Mouse (Mus musculus) neural tube, embryonic 14.5 days (tissue): ENCODE results near the gene Mef2a. TPM values are rescaled to one million over a fixed set of nuclear protein-coding genes. Genes with fewer than 3 reads are reported as not detected.
A peak's percentile ranks its signal among the peaks of the same experiment; 100 is the strongest.
"Not testable (repeated sequence)": the region's sequence is repeated elsewhere in the genome, so short reads cannot be mapped to it uniquely, and the experiment has no call there.

Experiments
- ATAC-seq: fragments of 200-750 bp; cut with Nextera tagmentation; 2 replicates; pipeline ENCODE4 v1.8.0; 2017; ENCODE audit warnings: low read depth, mild to moderate bottlenecking, moderate TSS enrichment, moderate library complexity
- H3K27ac ChIP-seq: fragments of 300-500 bp; sonication (generic); 2 replicates; pipeline ENCODE4 v1.5.1; 2014; ENCODE audit warnings: low read depth, mild to moderate bottlenecking, control low read depth, low read length, moderate library complexity, mixed read lengths
- H3K27me3 ChIP-seq: fragments of 300-500 bp; sonication (generic); 2 replicates; pipeline ENCODE4 v1.6.1; 2014; ENCODE audit warnings: low read length; ENCODE audit not compliant: control insufficient read depth, insufficient read depth
- H3K36me3 ChIP-seq: fragments of 300-500 bp; sonication (generic); 2 replicates; pipeline ENCODE4 v1.6.1; 2014; ENCODE audit warnings: low read length, mixed read lengths; ENCODE audit not compliant: control insufficient read depth, insufficient read depth
- H3K4me1 ChIP-seq: fragments of 300-500 bp; sonication (generic); 2 replicates; pipeline ENCODE4 v1.6.1; 2014; ENCODE audit warnings: low read length; ENCODE audit not compliant: control insufficient read depth, insufficient read depth
- H3K4me2 ChIP-seq: fragments of 300-500 bp; sonication (generic); 2 replicates; pipeline ENCODE4 v1.6.1; 2014; ENCODE audit warnings: mild to moderate bottlenecking, low read depth, low read length, control low read depth
- H3K4me3 ChIP-seq: fragments of 300-500 bp; sonication (generic); 2 replicates; pipeline ENCODE4 v1.5.1; 2014; ENCODE audit warnings: low read depth, low read length, control low read depth, mixed read lengths
- H3K9ac ChIP-seq: fragments of 300-500 bp; sonication (generic); replicated peaks from 2 replicates; pipeline ENCODE4 v1.6.1; 2014; ENCODE audit warnings: low read depth, mild to moderate bottlenecking, control low read depth, low read length, mixed read lengths
- H3K9me3 ChIP-seq: fragments of 300-500 bp; sonication (generic); 2 replicates; pipeline ENCODE4 v1.6.1; 2016; ENCODE audit warnings: low read length; ENCODE audit not compliant: control insufficient read depth
- WGBS: fragments of 180-500 bp; shearing (Covaris S2); extraction: QIAGEN DNeasy Blood & Tissue Kit; methylation state at CpG from one replicate; pipeline ENCODE4 v1.1.7; 2014; 5-methylcytosine and 5-hydroxymethylcytosine counted together
- polyA plus RNA-seq: library from polyadenylated mRNA; unstranded; fragments of >200 nt; fragmentation: Nextera tagmentation; extraction: Ambion mirVana; gene quantifications from 2 replicates; pipeline ENCODE4 v1.2.1, GENCODE M21; 2014

Gene Mef2a
- polyA plus RNA-seq, 1 experiment from 2014 or later: 45.1 TPM

DNA sequence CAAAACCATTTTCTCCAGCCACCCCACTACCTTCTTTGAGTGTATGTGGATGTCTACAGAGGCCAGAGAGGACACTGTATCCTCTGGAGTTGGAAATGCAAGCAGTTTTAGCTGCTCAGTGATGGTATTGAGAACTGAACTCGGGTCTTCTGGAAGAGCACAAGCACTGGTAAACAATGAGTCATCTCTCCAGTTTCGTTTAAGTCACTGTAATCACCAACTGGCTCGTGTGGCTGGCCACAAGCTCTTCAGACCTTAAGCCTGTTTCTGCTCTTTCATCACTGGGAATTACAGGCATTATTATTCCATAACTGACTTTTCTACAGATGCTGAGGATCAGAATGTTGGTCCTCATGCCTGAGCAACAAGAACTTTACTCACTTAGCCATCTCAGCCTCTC is 67.7 kb downstream of the Mef2a start:
- Histone ChIP-seq H3K27ac (no peak overlapping the region), H3K27me3 (no peaks in the 10 kb centered on the region), H3K36me3 (no peaks in the 10 kb centered on the region), H3K4me2 (no peak overlapping the region), H3K4me1 (no peaks in the 10 kb centered on the region), H3K4me3 (no peak overlapping the region), H3K9ac (no peak overlapping the region), H3K9me3 (no peaks in the 10 kb centered on the region)
- 96% methylated on average over 3 of the region's 3 CpGs for WGBS
- no peak for ATAC-seq

DNA sequence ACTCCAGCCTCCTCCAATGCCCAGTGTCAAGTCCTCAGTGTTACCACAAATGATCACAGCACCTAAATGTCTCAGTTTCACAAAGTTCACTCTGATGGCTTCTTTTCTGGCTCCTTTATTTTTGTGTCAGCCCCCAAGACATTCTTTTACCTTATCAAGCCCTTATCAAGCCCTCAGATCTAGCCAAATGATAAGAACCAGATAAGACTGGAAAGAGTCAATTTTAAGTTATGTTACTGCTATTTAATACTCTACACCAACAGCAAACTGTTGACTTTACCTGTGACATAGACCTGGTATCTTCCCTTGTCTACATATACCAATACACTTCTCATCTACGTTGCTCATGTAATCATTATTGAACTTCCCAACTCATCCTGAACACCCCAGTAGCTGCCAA is 76.2 kb downstream of the Mef2a start:
- no peak overlapping the region for H3K9ac ChIP-seq
- H3K4me1 ChIP-seq: no peaks in the 10 kb centered on the region
- WGBS: 91% methylated on average over 1 of the region's 1 CpGs
- no peak overlapping the region for H3K27ac ChIP-seq
- ATAC-seq: no peak
- H3K27me3 ChIP-seq: no peaks in the 10 kb centered on the region
- no peaks in the 10 kb centered on the region for H3K9me3 ChIP-seq
- H3K36me3 ChIP-seq: no peaks in the 10 kb centered on the region
- no peak overlapping the region for H3K4me2 ChIP-seq
- no peak overlapping the region for H3K4me3 ChIP-seq

DNA sequence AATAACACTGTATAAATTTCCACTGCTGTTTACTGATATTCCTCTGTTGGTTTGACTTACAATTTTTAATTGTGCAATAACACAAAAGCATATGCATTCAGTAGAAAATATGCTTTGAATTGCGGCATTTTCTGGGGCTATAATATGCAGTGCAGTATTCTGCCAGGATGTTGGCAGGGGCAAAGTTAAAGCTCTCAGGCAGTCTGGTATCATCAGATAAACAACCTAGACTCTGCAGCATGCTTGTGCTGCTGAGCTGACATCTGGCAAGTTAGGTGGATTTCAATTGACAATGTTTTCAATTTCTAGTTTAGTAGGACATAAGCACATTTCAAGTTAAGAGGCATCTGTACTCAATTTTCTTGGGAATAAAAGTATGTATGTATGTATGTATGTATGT is 81.3 kb downstream of the Mef2a start:
- H3K9ac ChIP-seq: no peak overlapping the region
- H3K4me2 ChIP-seq: no peak overlapping the region
- no peak for ATAC-seq
- no peaks in the 10 kb centered on the region for H3K36me3 ChIP-seq
- WGBS: 85% methylated on average over 1 of the region's 1 CpGs
- no peak overlapping the region for H3K4me3 ChIP-seq
- no peaks in the 10 kb centered on the region for H3K27me3 ChIP-seq
- H3K9me3 ChIP-seq: no peaks in the 10 kb centered on the region
- H3K27ac ChIP-seq: no peak overlapping the region
- H3K4me1 ChIP-seq: no peaks in the 10 kb centered on the region

DNA sequence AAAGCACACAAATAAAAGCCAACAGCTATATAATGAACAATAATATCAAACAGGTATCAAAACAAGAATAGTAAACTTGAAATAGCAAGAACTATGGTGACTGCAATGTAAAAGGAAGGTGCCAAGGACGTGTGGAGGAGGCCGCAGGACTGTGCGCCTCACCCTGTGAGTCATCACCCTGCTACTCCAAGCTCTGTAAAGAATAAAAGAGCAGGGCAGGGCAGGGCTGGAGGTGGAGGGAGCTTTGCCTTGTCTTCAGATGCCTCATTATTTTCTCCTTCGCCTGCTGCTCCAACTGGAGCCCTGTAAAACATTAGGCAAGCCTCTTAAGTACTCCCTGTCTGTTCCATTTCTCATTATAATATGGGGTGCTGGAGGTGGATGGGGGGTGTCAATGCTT is 85.2 kb downstream of the Mef2a start:
- Histone ChIP-seq H3K27ac (no peak overlapping the region), H3K4me2 (no peak overlapping the region), H3K27me3 (no peaks in the 10 kb centered on the region), H3K9ac (no peak overlapping the region), H3K9me3 (no peaks in the 10 kb centered on the region), H3K36me3 (no peaks in the 10 kb centered on the region), H3K4me3 (no peak overlapping the region), H3K4me1 (no peaks in the 10 kb centered on the region)
- WGBS: 87% methylated on average over 4 of the region's 4 CpGs
- no peak for ATAC-seq

DNA sequence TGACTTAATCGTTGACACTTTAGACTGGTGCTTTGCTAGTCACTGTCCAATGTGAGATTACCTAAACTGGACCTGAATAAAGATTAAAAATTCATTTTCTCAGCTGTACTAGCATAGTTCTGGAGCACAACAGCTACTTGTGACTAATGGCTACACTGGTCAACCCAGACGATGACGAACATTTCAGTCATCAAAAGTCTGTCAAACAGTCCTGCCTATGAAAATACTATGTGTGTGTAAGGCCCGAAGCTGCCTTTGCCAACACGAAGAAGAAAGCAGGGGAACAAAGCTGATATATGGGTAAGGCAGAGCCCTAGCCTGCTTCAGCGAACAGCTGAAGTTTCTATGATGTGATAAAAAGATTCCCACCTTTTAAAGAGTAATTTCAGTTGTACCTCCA is 89.1 kb downstream of the Mef2a start:
- WGBS: 99% methylated on average over 6 of the region's 6 CpGs
- no peak overlapping the region for H3K4me2 ChIP-seq
- H3K27ac ChIP-seq: no peak overlapping the region
- H3K27me3 ChIP-seq: no peaks in the 10 kb centered on the region
- no peak for ATAC-seq
- no peaks in the 10 kb centered on the region for H3K36me3 ChIP-seq
- no peaks in the 10 kb centered on the region for H3K4me1 ChIP-seq
- H3K9ac ChIP-seq: no peak overlapping the region
- no peaks in the 10 kb centered on the region for H3K9me3 ChIP-seq
- H3K4me3 ChIP-seq: no peak overlapping the region

DNA sequence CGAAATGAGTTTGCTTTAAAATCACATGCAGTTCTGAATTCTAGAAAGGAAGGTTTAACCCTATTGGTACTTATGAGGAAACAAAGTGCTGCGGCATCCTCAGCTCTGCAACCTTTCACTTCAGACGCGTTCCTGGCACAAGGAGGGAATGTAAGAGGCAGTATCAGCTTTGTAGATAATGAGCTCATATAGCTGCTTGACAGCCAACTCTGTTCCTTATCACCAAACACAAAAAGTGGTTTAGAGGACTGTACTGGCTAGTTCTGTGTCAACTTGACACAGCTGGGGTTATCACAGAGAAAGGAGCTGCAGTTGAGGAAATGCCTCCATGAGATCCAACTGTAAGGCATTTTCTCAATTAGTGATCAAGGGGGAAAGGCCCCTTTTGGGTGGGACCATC is 102.2 kb downstream of the Mef2a start:
- not testable (repeated sequence) for H3K36me3 ChIP-seq, H3K4me1 ChIP-seq, H3K9me3 ChIP-seq, H3K9ac ChIP-seq, ATAC-seq, H3K4me2 ChIP-seq, H3K27me3 ChIP-seq, H3K4me3 ChIP-seq, H3K27ac ChIP-seq
- 95% methylated on average over 4 of the region's 4 CpGs for whole genome bisulfite sequencing

DNA sequence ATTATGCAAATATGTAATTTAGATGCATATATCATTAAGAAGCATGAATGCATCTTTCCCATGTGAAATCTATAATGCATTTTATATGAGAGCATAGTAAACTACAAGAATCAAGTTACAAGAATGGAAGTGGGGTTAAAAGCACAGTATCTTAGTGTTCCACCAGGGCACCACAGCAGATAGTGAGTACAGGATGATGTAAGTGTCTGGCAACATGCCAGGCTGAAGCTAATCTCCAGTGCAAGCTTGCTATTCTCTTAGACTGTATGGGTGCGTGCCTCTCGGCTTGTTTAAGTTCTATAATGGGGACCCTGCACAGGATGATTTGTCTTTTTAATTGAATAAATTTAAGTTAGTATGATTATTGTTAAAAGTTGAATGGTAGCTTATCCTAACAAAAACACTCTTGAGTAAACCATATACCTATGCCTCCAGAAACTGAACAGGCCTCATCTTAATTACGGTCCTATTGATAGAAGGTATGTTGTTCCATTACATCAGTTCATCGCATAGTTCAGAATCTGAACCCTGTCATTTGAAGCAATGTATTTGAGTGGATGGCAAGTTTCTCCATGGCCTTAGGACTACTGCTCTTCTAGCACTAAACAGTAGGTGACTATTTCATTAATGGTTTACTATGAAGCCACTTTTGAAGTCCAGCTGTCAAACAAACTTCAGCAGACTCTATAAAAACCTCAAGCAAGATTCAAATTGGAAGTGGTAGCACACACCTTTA is 112.7 kb downstream of the Mef2a start:
- Histone ChIP-seq H3K4me2 (no peak overlapping the region), H3K9me3 (no peaks in the 10 kb centered on the region), H3K27ac (no peak overlapping the region), H3K4me1 (no peaks in the 10 kb centered on the region), H3K9ac (no peak overlapping the region), H3K36me3 (peaks cover 15% of the 10 kb centered on the region), H3K27me3 (no peaks in the 10 kb centered on the region), H3K4me3 (no peak overlapping the region)
- 65% methylated on average over 4 of the region's 4 CpGs for WGBS
- peak; percentile 79; the same call in 1 of the 2 replicates for ATAC-seq

DNA sequence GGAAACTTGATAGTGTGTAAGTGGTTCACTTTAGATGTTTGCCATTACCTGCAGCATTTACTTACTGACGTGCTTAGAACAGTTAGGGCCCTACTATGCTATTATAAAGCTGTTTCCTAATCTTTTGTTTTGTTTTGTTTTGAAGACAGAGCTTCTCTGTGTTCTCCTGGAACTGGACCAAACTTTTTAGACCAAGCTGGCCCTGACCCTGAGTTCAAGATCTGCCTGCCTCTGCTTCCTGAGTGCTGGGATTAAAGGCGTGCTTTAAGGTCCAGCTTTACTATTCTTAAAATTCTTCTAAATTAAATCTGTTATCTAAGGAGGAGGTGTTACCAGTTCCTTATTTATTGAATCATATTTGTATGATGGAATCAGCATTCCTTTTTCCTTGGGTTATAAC is 126.6 kb downstream of the Mef2a start:
- Histone ChIP-seq H3K27ac (no peak overlapping the region), H3K27me3 (no peaks in the 10 kb centered on the region), H3K9ac (no peak overlapping the region), H3K4me3 (no peak overlapping the region), H3K4me1 (no peaks in the 10 kb centered on the region), H3K9me3 (no peaks in the 10 kb centered on the region), H3K36me3 (no peaks in the 10 kb centered on the region), H3K4me2 (no peak overlapping the region)
- WGBS: 78% methylated on average over 2 of the region's 2 CpGs
- ATAC-seq: no peak

DNA sequence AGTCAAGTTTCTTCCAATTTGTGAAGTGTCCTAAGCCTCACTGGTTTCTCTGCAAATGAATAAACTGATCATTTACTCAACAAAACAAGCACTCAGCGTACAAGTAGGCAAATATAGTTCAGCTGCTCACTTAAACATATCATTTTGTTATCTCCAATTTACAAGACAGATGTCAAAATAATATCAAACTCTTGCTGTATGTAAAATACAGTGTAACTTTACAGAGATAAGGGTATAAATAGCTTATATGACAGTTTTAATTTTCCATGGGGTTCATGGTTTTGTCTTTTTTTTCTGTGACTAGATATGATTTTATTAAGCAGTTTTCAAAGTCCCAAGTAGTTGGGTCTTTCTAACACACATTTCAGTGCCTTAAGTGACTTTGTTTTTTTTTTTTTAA is 127.4 kb downstream of the Mef2a start:
- Histone ChIP-seq H3K9ac (no peak overlapping the region), H3K36me3 (no peaks in the 10 kb centered on the region), H3K27ac (no peak overlapping the region), H3K4me1 (no peaks in the 10 kb centered on the region), H3K9me3 (no peaks in the 10 kb centered on the region), H3K27me3 (no peaks in the 10 kb centered on the region), H3K4me2 (no peak overlapping the region), H3K4me3 (no peak overlapping the region)
- ATAC-seq: no peak
- 96% methylated on average over 1 of the region's 1 CpGs for WGBS
